Mouse (Mus musculus) spleen, adult 2 months (tissue): ENCODE results near the gene Traip. TPM values are rescaled to one million over a fixed set of nuclear protein-coding genes. Genes with fewer than 3 reads are reported as not detected.

Experiments
- DNase-seq, 2 experiments: peaks; one replicate each; pipeline versions ENCODE4 v3.0.0 to v3.0.0-alpha.2; 2012 to 2021; ENCODE audit warnings: low spot score in 2 of 2, low read depth in 1 of 2
- H3K27ac ChIP-seq: fragments of 200-500 bp; 2 replicates; pipeline ENCODE4 v1.5.1; 2012; ENCODE audit warnings: low read length, inconsistent platforms; ENCODE audit not compliant: insufficient read depth
- H3K27me3 ChIP-seq: fragments of 200-500 bp; 2 replicates; pipeline ENCODE4 v1.6.1; 2012; ENCODE audit warnings: mild to moderate bottlenecking, moderate library complexity, low read length, inconsistent platforms; ENCODE audit not compliant: control insufficient read depth, insufficient read depth
- H3K36me3 ChIP-seq: fragments of 200-500 bp; 2 replicates; pipeline ENCODE4 v1.6.1; 2012; ENCODE audit warnings: mild to moderate bottlenecking, low read length, inconsistent platforms; ENCODE audit not compliant: control insufficient read depth, insufficient read depth
- H3K4me1 ChIP-seq: fragments of 200-500 bp; 2 replicates; pipeline ENCODE4 v1.6.1; 2011; ENCODE audit warnings: inconsistent platforms; ENCODE audit not compliant: control insufficient read depth, insufficient read depth, insufficient read length
- H3K4me3 ChIP-seq: fragments of 200-500 bp; 2 replicates; pipeline ENCODE4 v1.5.1; 2011; ENCODE audit warnings: mild to moderate bottlenecking, inconsistent platforms; ENCODE audit not compliant: insufficient read depth, insufficient read length; ENCODE audit errors: extremely low read depth
- CTCF ChIP-seq: fragments of 200-500 bp; IDR thresholded peaks from 2 replicates; pipeline ENCODE4 v1.5.1; 2011; ENCODE audit warnings: mild to moderate bottlenecking, inconsistent platforms; ENCODE audit not compliant: insufficient read depth, insufficient read length, insufficient replicate concordance; ENCODE audit errors: extremely low read depth
- POLR2A ChIP-seq: fragments of 200-500 bp; IDR thresholded peaks from 2 replicates; pipeline ENCODE4 v1.6.1; 2011; ENCODE audit warnings: low read depth, low read length, inconsistent platforms
- WGBS: fragments of 180-500 bp; shearing (Covaris S2); methylation state at CpG from one replicate; pipeline ENCODE4 v1.1.7; 2018; 5-methylcytosine and 5-hydroxymethylcytosine counted together
- polyA plus RNA-seq: library from polyadenylated mRNA; depleted of rRNA; stranded (reverse); fragments of >200 nt; gene quantifications from 2 replicates; pipeline ENCODE4 v1.2.3, GENCODE M21; 2012

The Traip gene
- polyA plus RNA-seq, 1 experiment: 3.1 TPM

DNA sequence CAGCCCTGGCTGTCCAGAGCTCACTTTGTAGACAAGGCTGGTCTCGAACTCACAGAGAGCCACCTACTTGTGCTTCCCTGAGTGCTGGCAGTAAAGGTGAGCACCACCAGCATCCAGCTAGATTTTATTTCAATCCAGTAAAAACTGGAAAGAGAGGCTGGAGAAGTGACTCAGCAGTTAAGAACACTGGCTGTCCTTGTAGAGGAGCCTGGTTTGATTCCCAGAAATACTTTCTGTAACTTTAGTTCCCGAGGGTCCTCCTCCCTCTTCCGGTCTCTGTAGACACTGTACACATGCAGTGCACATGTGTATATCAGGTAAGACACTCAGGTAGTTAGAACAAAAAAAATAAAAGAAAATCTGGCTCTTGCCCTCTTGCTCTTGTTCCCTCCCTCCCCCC lies 38.0 kb downstream of the Traip start:
- Histone ChIP-seq H3K36me3 (0 out of 2 replicates have a peak, but pooled peaks cover 1% of the 10 kb centered on the region), H3K27ac (no peak overlapping the region), H3K4me1 (peaks cover 22% of the 10 kb centered on the region), H3K4me3 (no peak overlapping the region), H3K27me3 (no peaks in the 10 kb centered on the region)
- 59% methylated on average over 3 of the region's 3 CpGs for WGBS
- no peak for DNase-seq
- no peak for TF ChIP-seq POLR2A
- no peak for TF ChIP-seq CTCF

GRCm38 (mm10) chr9:107992197-107992596 lies 42.3 kb downstream of the Traip start, which contains the start of gene Cdhr4:
TSS of gene Cdhr4 (plus strand) at chr9:107992497.
- WGBS: 86% methylated on average over 2 of the region's 2 CpGs

GRCm38 (mm10) chr9:107993013-107993412 lies 43.1 kb downstream of the Traip start:
- Histone ChIP-seq H3K27ac (no peak overlapping the region), H3K27me3 (no peaks in the 10 kb centered on the region), H3K4me1 (no peaks in the 10 kb centered on the region), H3K4me3 (no peak overlapping the region), H3K36me3 (no peaks in the 10 kb centered on the region)
- WGBS: 64% methylated on average over 11 of the region's 11 CpGs
- DNase-seq: no peak
- no peak for TF ChIP-seq CTCF
- TF ChIP-seq POLR2A: no peak

More at GRCm38 (mm10) chr9:107992197-107992596, 42.3 kb downstream of the Traip start, which contains the start of gene Cdhr4:
- H3K36me3 ChIP-seq: no peaks in the 10 kb centered on the region
- DNase-seq: no peak
- H3K4me3 ChIP-seq: no peak within 1 kb of the TSS
- no peaks in the 10 kb centered on the region for H3K27me3 ChIP-seq
- H3K27ac ChIP-seq: no peak within 1 kb of the TSS
- no peaks in the 10 kb centered on the region for H3K4me1 ChIP-seq
- TF ChIP-seq CTCF (no peak), POLR2A (no peak)

DNA sequence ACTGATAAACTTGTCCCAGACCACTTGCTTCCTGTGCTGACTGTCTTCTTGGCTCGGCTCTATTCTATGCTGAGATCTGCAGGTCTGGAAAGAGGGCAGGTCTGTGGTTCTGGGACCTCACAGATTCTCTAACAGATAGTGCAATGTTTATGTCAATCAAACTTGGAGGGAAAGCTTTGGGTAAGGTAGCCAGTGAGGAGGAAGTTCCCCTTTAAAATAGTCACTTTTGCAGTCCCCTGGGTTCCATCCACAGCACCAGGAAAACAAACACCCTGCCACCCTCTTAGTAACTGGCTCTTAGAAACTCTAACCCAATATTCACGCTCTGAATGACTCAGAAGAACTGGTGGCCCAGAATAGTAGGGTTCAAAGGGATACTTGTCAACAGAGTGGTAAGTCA lies 44.5 kb downstream of the Traip start:
- TF ChIP-seq CTCF (no peak), POLR2A (no peak)
- Histone ChIP-seq H3K36me3 (no peaks in the 10 kb centered on the region), H3K27ac (no peak overlapping the region), H3K4me1 (no peaks in the 10 kb centered on the region), H3K4me3 (no peak overlapping the region), H3K27me3 (no peaks in the 10 kb centered on the region)
- no peak for DNase-seq
- 8% methylated on average over 2 of the region's 2 CpGs for WGBS

- Histone ChIP-seq H3K27ac (no peak overlapping the region), H3K4me1 (no peaks in the 10 kb centered on the region), H3K4me3 (no peak overlapping the region), H3K36me3 (no peaks in the 10 kb centered on the region), H3K27me3 (no peaks in the 10 kb centered on the region)
- TF ChIP-seq CTCF (no peak), POLR2A (no peak)
- WGBS: 97% methylated on average over 21 of the region's 21 CpGs
- DNase-seq: no peak
These were observed 45.6 kb downstream of the Traip start for GRCm38 (mm10) chr9:107995513-107995912.

DNA sequence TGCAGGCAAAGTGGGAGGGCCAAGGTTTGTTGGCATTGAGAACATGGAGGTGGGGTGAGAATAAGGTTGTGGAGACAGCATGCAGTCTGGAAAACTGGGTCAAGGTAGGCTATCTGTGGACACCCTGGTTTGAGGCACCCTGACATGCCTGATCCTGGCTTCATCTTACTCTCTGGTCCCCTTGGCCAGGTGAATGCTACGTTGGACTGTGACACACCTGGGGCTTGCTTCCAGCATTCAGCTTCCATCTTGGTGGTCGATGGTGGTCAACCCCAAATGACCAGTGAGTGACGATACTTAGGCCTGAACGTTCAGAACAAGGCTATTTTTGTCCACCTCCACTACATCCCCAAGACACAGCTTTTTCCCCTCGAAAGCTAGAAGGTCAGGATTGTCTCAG lies 46.1 kb downstream of the Traip start, which contains the start of gene Gm20662:
Gm20662 (plus strand) TSS at position 301 of the 400 bp plus-strand sequence.
- Histone ChIP-seq H3K27me3 (no peaks in the 10 kb centered on the region), H3K27ac (no peak within 1 kb of the TSS), H3K36me3 (no peaks in the 10 kb centered on the region), H3K4me1 (no peaks in the 10 kb centered on the region), H3K4me3 (no peak within 1 kb of the TSS)
- 92% methylated on average over 5 of the region's 5 CpGs for WGBS
- DNase-seq: no peak
- no peak for TF ChIP-seq CTCF
- no peak for TF ChIP-seq POLR2A

DNA sequence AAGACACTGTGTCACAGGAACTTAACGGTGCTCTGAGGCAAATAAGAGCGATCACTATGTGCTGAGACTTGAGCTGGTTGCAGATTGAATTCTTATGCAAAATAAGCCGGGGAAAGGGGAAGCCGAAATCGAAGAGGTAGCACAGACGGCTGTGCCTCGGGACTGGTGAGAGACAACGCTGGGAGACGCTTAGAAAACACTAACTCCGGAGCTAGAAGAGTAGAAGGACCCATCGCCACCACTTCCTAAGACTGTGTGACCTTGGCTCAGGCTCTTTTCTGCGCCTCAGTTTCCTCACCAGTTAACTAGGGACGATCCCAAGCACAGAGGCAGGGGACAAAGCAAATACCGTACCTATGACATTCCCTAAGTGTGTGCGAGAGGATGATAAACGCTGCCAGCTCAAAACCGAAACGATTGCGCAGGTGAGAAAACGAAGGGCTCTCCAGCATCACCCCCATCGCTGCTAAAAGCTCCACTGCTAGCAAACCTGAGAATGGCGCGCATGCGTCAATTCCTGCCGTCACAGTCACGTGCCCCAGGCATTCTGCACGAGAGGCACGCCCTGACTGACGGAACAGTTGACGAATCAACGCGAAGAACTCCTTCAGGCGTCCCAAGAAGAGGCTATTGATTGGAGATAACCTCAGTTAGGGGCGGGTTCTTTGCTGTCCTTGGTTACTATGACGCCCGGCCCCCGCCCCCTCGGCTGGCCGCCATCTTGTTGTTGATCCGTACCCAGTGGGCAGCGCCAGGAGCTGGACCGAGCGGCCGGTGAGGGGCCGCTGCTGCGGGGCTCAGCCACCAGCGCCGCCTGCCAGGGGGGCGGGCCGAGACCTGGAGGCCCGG lies 52.2 kb downstream of the Traip start, which contains the start of gene Ip6k1:
Ip6k1 (plus strand) TSS at position 580 of the 849 bp plus-strand sequence.
- H3K36me3 ChIP-seq: no peaks in the 10 kb centered on the region
- DNase-seq: peak; percentile 100
- under 1% methylated on average over 51 of the region's 51 CpGs for WGBS
- peak within 1 kb of the TSS; percentile 81 for H3K4me3 ChIP-seq
- H3K27me3 ChIP-seq: no peaks in the 10 kb centered on the region
- peaks cover 5% of the 10 kb centered on the region; the same call in 1 of the 2 replicates for H3K4me1 ChIP-seq
- H3K27ac ChIP-seq: peak within 1 kb of the TSS; percentile 89
- TF ChIP-seq CTCF: no peak
- TF ChIP-seq POLR2A: peak; percentile 87
